Mouse (Mus musculus): ENCODE measurements around the gene Aif1l.

DNA sequence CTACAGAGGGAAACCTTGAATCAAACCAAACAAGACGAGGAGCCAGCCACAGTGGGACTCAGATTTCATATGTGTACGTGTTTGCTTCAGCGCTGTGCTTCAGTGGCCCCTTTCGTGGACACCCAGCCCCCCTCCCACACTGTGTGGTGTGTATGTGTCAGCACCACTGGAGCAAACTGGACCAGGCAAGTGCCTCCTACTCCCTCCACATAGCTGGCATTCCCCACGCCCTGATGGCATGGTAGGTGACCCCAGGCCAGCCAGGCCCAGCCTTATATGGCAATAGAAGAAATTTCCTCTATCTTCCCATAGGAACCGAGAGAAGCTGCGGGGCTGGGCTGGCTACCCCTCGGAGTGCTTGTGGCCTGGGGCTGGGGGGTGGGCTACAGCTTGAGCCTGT lies 3.7 kb downstream of the Aif1l start:
- TF ChIP-seq CTCF (IDR thresholded peaks at IDR 0.05; ENCODE audit: low read depth), result no peak
- TF ChIP-seq EP300 (IDR thresholded peaks at IDR 0.05; ENCODE audit: low read depth), result no peak

All from liver, embryonic 14.5 days (tissue).